Comparison of ENCODE assay signal across 9 mouse cellular contexts in genomic region chr6:48136851-48137250, GRCm38 (mm10). TPM values are rescaled to one million over a fixed set of nuclear protein-coding genes. Genes with fewer than 3 reads are reported as not detected.
DNase-seq lines count a peak whose midpoint lies in the region; ATAC-seq and TF ChIP-seq lines count a peak whose summit lies in the region.
"Had no signal": no experiment of that assay in that cellular context is flagged by ENCODE, and none has a peak within 500 bp of the region (broad histone marks: within the 10 kb centered on the region; RNA-seq: fewer than 3 reads in every experiment).

No protein-coding gene starts in this region.

- H3K4me3 ChIP-seq in kidney, postnatal 0 days (replicated peaks; ENCODE audit: low read depth, low read length) = no peak overlapping the region
- H3K4me3 ChIP-seq in kidney, embryonic 14.5 days (ENCODE audit: low read length) = no peak overlapping the region
- no peak overlapping the region for H3K4me3 ChIP-seq in limb, embryonic 14.5 days (replicated peaks; ENCODE audit: low read length)
- no peak overlapping the region for H3K4me3 ChIP-seq in midbrain, postnatal 0 days (ENCODE audit: low read depth, low read length)
- H3K4me3 ChIP-seq in midbrain, embryonic 15.5 days = no peak overlapping the region

- H3K9me3 ChIP-seq in kidney, postnatal 0 days (replicated peaks; ENCODE audit: low read length) = no peaks in the 10 kb centered on the region
- no peaks in the 10 kb centered on the region for H3K9me3 ChIP-seq in kidney, embryonic 14.5 days (ENCODE audit: control insufficient read depth, low read length)
- no peaks in the 10 kb centered on the region for H3K9me3 ChIP-seq in limb, embryonic 14.5 days (ENCODE audit: control insufficient read depth, low read length)
- H3K9me3 ChIP-seq in midbrain, postnatal 0 days (ENCODE audit: low read length) = no peaks in the 10 kb centered on the region
- no peaks in the 10 kb centered on the region for H3K9me3 ChIP-seq in midbrain, embryonic 15.5 days

- ATAC-seq in kidney, postnatal 0 days (replicated peaks; ENCODE audit: low FRiP score, low read depth) = no peak
- ATAC-seq in kidney, embryonic 14.5 days (ENCODE audit: low FRiP score, low TSS enrichment) = no peak
- no peak for ATAC-seq in limb, embryonic 14.5 days (ENCODE audit: low FRiP score, low read depth)
- no peak for ATAC-seq in midbrain, postnatal 0 days (ENCODE audit: low FRiP score)
- no peak for ATAC-seq in midbrain, embryonic 15.5 days (replicated peaks)
- ATAC-seq: Patski had no signal

- no peaks in the 10 kb centered on the region for H3K36me3 ChIP-seq in kidney, postnatal 0 days (ENCODE audit: insufficient read depth, low read length)
- no peaks in the 10 kb centered on the region for H3K36me3 ChIP-seq in kidney, embryonic 14.5 days (ENCODE audit: control insufficient read depth, insufficient read depth, low read length)
- no peaks in the 10 kb centered on the region for H3K36me3 ChIP-seq in limb, embryonic 14.5 days (ENCODE audit: control insufficient read depth, insufficient read depth, low read length)
- no peaks in the 10 kb centered on the region for H3K36me3 ChIP-seq in midbrain, postnatal 0 days (ENCODE audit: insufficient read depth, low read length)
- H3K36me3 ChIP-seq in midbrain, embryonic 15.5 days (replicated peaks) = no peaks in the 10 kb centered on the region

- H3K9ac ChIP-seq in kidney, postnatal 0 days (ENCODE audit: low read depth, low read length) = no peak overlapping the region
- no peak overlapping the region for H3K9ac ChIP-seq in kidney, embryonic 14.5 days (ENCODE audit: low read depth, low read length)
- no peak overlapping the region for H3K9ac ChIP-seq in limb, embryonic 14.5 days (ENCODE audit: low read depth, low read length, severe bottlenecking)
- H3K9ac ChIP-seq in midbrain, postnatal 0 days (replicated peaks; ENCODE audit: low read length, poor library complexity, severe bottlenecking) = no peak overlapping the region
- no peak overlapping the region for H3K9ac ChIP-seq in midbrain, embryonic 15.5 days

- WGBS in kidney, postnatal 0 days = 50% methylated on average over 2 of the region's 2 CpGs
- 63% methylated on average over 2 of the region's 2 CpGs for WGBS in kidney, embryonic 14.5 days
- WGBS in limb, embryonic 14.5 days = 47% methylated on average over 2 of the region's 2 CpGs
- WGBS in midbrain, postnatal 0 days = 71% methylated on average over 2 of the region's 2 CpGs
- 54% methylated on average over 2 of the region's 2 CpGs for WGBS in midbrain, embryonic 15.5 days

- TF ChIP-seq POLR2A in limb, embryonic 14.5 days (IDR thresholded peaks at IDR 0.05; ENCODE audit: borderline replicate concordance, extremely low read depth, insufficient read depth, insufficient read length) = no peak

- DNase-seq in kidney, postnatal 0 days (ENCODE audit: low spot score) = peak; percentile 70
- DNase-seq in ES-CJ7 (ENCODE audit: low read depth, low spot score) = peak; percentile 64
- peak; percentile 62 for DNase-seq in adrenal gland, postnatal 14 days
- peak; percentile 81 for DNase-seq in limb, embryonic 14.5 days (ENCODE audit: low spot score)
- DNase-seq in cerebellum, adult 18-20 months = no peak
- no peak for DNase-seq in midbrain, postnatal 0 days (ENCODE audit: low spot score)

- no peak overlapping the region for H3K4me2 ChIP-seq in kidney, postnatal 0 days (ENCODE audit: low read length)
- no peak overlapping the region for H3K4me2 ChIP-seq in kidney, embryonic 14.5 days (replicated peaks; ENCODE audit: low read depth, low read length)
- H3K4me2 ChIP-seq in limb, embryonic 14.5 days (replicated peaks; ENCODE audit: low read depth, low read length, severe bottlenecking) = no peak overlapping the region
- no peak overlapping the region for H3K4me2 ChIP-seq in midbrain, postnatal 0 days (ENCODE audit: low read depth, low read length, poor library complexity, severe bottlenecking)
- H3K4me2 ChIP-seq in midbrain, embryonic 15.5 days = no peak overlapping the region

- no peak for TF ChIP-seq CTCF in kidney, postnatal 0 days (IDR thresholded peaks at IDR 0.05; ENCODE audit: low read depth)
- no peak for TF ChIP-seq CTCF in midbrain, postnatal 0 days (IDR thresholded peaks at IDR 0.05)

- H3K27ac ChIP-seq in kidney, postnatal 0 days = no peak overlapping the region
- no peak overlapping the region for H3K27ac ChIP-seq in kidney, embryonic 14.5 days (ENCODE audit: low read depth, low read length)
- no peak overlapping the region for H3K27ac ChIP-seq in limb, embryonic 14.5 days (replicated peaks; ENCODE audit: low read depth, low read length)
- no peak overlapping the region for H3K27ac ChIP-seq in midbrain, postnatal 0 days (ENCODE audit: low read depth, low read length)
- no peak overlapping the region for H3K27ac ChIP-seq in midbrain, embryonic 15.5 days

- H3K27me3 ChIP-seq in kidney, postnatal 0 days (ENCODE audit: insufficient read depth, low read length) = no peaks in the 10 kb centered on the region
- no peaks in the 10 kb centered on the region for H3K27me3 ChIP-seq in kidney, embryonic 14.5 days (ENCODE audit: control insufficient read depth, insufficient read depth, low read length)
- no peaks in the 10 kb centered on the region for H3K27me3 ChIP-seq in limb, embryonic 14.5 days (ENCODE audit: control insufficient read depth, insufficient read depth, low read length)
- H3K27me3 ChIP-seq in midbrain, postnatal 0 days (ENCODE audit: insufficient read depth, low read length) = no peaks in the 10 kb centered on the region
- H3K27me3 ChIP-seq in midbrain, embryonic 15.5 days (replicated peaks) = no peaks in the 10 kb centered on the region

- no peaks in the 10 kb centered on the region for H3K4me1 ChIP-seq in kidney, postnatal 0 days (replicated peaks; ENCODE audit: insufficient read depth, low read length)
- no peaks in the 10 kb centered on the region for H3K4me1 ChIP-seq in kidney, embryonic 14.5 days (ENCODE audit: control insufficient read depth, insufficient read depth, low read length)
- H3K4me1 ChIP-seq in limb, embryonic 14.5 days (ENCODE audit: control insufficient read depth, insufficient read depth, low read length) = no peaks in the 10 kb centered on the region
- no peaks in the 10 kb centered on the region for H3K4me1 ChIP-seq in midbrain, postnatal 0 days (ENCODE audit: insufficient read depth, low read length)
- no peaks in the 10 kb centered on the region for H3K4me1 ChIP-seq in midbrain, embryonic 15.5 days

RNA-seq across cellular contexts. Expression of gene Zfp746, which starts 50.5 kb away (rescaled TPM):
- 14.6 and 18.3 TPM in 2 replicates for polyA plus RNA-seq in kidney, postnatal 0 days (2015; fragmentation: Nextera tagmentation; extraction: Ambion mirVana)
- 19.8 and 27.7 TPM in 2 replicates for polyA plus RNA-seq in kidney, embryonic 14.5 days (2014; fragmentation: Nextera tagmentation; extraction: Ambion mirVana)
- total RNA-seq in adrenal gland, postnatal 14 days (2021) = 25.0 and 26.7 TPM in 2 replicates
- polyA plus RNA-seq in limb, embryonic 14.5 days (2012; rRNA removed) = 34.8 and 42.9 TPM in 2 replicates
- polyA plus RNA-seq in limb, embryonic 14.5 days (2014; fragmentation: Nextera tagmentation; extraction: Ambion mirVana) = 26.1 and 27.5 TPM in 2 replicates
- 40.0 and 46.7 TPM in 2 replicates for total RNA-seq in midbrain, postnatal 0 days (2014; rRNA removed)
- polyA plus RNA-seq in midbrain, postnatal 0 days (2015; fragmentation: Nextera tagmentation; extraction: Ambion mirVana) = 13.9 and 15.7 TPM in 2 replicates
- polyA plus RNA-seq in midbrain, embryonic 15.5 days (2015; fragmentation: Nextera tagmentation; extraction: Ambion mirVana) = 22.4 and 26.3 TPM in 2 replicates

Comparison
In these comparisons a context has a peak if more than half of its experiments do, and no peak if none do; other contexts are left out.
1. DNase-seq: peak in kidney, postnatal 0 days (single experiment), ES-CJ7 (single experiment), adrenal gland, postnatal 14 days (single experiment) and limb, embryonic 14.5 days (single experiment); none in cerebellum, adult 18-20 months (0 of 2) and midbrain, postnatal 0 days (single experiment).